Mouse (Mus musculus) kidney, postnatal 25 days (tissue): ENCODE results near the gene Trabd2b.

Source experiments
- DNase-seq, 2 experiments: peaks; one replicate each; pipeline ENCODE4 v3.0.0; 2021; ENCODE audit warnings: mixed read lengths in 2 of 2

Trabd2b gene

DNA sequence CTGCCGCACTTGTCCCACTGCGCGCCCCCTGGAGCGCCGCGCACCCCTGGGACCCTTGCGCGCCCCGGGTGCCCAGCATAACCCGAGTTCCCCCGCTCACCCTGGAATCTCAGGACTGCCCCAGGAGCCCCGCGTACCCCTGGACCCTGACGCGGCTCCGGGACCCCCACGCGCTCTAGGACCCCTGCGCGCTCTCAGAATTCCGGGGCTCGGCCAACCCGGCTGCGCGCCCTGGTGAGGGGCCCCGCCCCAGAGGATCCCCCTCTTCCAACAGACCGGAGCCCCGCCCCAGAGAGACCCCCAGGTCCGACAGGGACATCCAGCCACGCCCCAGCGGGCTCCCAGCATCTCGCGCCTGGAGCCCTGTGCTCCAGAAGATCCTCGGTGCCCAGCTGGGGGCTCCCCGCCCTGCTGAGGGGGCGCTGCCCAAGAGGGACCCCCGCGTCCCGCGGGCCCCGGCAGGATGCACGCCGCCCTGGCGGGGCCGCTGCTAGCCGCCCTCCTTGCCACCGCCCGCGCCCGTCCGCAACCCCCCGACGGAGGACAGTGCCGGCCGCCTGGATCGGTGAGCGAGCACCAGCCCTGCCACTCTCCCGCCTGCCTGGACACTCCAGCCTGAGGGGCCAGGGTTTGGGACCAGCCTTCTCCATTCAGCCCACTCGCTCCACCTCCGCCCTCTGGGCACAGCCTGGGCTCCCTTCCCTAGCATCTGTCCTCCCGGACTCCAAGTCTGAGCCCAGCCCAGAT is at the start of gene Trabd2b:
Gene Trabd2b, plus strand, starts transcription at position 370 of the 747 bp plus-strand sequence.
- peak; percentile 42 to 69 for DNase-seq

DNA sequence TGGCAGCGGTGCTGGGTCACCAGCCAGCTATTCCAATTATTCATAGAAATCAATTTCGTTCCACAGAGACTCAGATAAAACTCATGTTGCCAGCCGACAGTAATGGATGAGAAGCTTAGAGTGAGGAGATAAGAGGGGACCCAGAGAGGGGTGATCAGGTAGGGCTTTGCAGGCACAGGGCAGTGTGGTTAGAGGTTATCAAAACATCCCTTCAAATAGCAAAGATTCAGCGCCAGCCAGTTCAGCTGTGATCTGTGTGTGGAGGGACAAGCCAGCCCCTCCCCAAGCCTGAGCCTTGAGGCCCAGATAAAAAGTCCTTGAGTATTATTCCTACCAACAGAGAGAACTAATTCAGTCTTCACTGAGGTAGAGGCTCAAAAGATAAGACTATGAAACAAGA is 49.1 kb upstream of the Trabd2b start:
- no peak for DNase-seq

DNA sequence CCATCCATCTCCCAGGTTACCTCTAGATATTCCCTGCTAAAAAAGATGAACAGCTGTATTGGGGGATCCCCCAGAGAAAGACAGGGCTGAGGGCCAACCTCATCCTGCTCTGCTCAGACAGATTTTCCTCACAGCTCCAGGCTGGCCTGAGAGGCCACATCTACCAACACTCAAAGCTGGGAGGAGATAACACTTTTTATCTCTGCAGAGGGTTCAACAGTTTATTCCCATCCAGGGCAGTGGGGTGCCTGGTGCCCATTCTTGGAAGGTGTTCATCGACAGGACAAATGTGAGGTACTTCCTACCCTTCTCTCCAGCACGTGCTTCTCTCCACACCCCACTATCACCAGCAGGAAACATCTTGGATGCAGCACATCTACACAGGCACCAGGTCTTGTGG is 47.6 kb upstream of the Trabd2b start:
- no peak for DNase-seq

- DNase-seq, result no peak
These were observed 46.7 kb upstream of the Trabd2b start for GRCm38 (mm10) chr4:114359818-114360217.

- no peak for DNase-seq
These were observed 45.2 kb upstream of the Trabd2b start for GRCm38 (mm10) chr4:114361336-114361735.

DNA sequence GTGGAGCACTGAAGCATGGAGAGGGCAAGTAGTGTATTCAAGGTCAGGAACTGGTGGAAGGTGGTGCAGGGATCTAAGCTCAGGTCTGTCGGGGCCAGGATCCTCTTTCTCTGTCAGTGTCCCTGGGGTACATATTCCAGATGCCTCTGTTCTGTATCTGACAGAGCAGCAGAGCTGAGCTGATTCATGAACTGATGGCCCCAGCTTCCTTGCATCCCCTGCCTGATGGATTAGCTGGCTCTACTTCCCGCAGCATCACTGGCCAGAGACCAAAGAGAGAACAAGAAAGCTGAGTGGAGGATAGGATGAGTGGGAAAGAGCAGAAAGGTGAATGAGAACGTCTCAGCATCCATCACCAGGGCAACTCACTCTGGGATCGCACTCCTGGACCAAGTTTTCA is 41.5 kb upstream of the Trabd2b start:
- DNase-seq, result no peak

DNA sequence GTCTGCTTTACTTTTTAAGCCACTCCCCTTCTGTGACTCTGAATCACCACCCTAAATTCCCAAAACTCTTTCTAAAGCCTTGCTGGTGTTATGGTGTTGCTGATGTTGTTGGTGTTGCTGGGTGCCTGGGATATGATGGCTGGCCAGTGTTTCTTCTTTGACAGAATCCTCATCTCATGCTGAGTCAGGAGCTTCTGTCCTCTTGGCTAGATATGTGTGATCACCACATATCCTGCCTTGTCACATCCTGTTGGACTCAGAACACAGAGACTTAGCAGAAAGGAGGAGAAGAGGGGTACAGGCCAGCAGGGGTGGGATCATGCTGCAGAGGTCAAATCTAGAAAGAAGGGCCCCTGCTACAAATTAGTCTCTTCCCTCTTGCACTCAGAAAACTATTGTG is 40.9 kb upstream of the Trabd2b start:
- DNase-seq, result no peak

DNA sequence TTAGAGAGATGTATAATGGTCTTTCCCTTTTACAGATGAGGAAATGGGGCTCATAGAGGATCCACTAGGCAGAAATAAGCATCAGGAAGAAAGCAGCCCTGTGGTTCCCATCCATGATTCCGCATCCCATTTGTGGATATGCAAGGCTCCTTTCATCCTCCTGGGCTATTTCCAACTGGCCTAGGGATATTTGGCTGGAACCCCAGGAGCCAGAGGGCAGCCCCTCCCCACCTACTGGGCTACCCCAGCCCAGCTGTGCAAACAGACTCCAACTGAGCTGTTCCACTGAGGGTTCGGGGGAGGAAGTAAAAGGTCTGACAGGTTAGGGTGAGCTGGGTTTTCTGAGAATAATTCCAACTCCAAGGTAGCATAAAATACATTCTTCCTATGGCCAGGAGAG is 39.5 kb upstream of the Trabd2b start:
- DNase-seq, result no peak

DNA sequence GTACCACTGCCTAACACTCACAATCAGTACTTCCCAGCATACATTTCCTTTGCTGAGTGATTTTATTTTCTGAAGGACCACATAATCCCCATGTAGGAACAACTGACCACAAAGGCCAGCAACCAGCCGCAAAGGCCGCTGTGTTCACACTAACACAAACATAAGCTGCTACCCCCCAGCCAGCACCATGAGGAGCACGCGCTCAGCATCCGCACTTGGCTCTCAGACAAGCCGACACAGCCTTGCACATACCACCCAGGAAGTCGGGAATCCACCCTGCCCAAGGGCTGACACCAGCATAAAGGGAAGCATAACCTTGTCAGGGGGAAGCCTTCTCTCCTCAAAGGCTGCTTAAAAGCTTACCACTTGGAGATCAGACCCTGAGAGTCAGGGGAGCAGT is 38.7 kb upstream of the Trabd2b start:
- DNase-seq, result peak in 1 of 2 experiments; percentile 44

- no peak for DNase-seq
These were observed 36.9 kb upstream of the Trabd2b start for GRCm38 (mm10) chr4:114369591-114369990.

DNA sequence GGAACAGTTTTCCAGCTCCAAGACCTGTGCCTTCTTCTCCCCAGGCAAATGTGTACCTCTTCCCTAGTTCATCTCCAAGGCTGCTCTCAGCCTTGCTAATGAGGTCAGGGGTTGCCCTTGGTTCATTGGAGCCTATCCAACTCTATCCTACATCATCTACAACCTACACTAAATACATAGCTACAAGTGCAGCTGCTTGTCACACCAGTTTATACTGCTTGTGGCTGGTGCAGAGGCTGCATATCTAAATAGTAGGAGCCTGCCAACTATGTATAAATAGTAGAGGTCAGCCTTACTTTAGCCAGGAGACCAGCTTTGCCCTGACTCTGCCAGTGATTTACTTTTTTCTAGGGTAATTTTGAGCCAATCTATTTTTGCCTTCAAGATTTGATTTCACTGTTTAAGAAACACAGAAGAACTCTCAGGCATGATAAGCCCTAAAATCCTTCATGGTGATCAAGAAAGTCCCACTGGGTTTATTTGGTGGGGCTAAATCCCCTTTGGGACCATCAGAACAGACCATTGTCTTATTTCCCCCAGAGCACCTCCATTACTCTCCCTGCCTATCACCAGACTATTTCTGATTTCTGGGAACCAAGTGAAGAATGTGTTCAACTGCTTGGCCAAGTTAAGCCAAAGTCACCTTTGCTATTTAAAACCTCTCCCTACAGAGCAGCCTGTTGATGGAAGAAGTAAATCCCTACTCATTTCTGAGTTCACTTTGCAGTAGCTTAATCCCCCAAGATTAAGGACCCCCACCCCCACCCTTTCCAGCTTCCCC is 35.4 kb upstream of the Trabd2b start:
- DNase-seq, result peak; percentile 47 to 72

- no peak for DNase-seq
These were observed 33.8 kb upstream of the Trabd2b start for GRCm38 (mm10) chr4:114372699-114373098.

DNA sequence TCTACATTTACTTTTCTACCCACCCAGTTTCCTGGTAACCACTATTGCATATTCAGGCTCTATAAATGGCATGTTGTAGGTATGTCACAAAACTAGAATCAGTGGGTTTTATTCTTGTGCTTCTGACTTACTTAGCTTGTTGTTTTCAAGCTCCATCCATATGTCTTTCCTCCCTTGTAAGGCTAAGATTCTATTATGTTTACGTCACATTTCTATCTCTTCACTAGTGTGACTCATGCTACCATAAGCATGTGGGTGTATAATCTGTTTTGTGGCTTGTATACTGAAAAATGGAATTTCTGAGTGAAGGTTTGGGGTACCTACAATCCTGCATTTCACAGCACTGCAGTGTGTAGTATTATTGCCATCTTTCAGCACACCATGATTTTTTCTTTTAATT is 32.2 kb upstream of the Trabd2b start:
- DNase-seq, result no peak

- peak; percentile 52 to 83 for DNase-seq
These were observed 29.0 kb upstream of the Trabd2b start for GRCm38 (mm10) chr4:114377531-114377930.

DNA sequence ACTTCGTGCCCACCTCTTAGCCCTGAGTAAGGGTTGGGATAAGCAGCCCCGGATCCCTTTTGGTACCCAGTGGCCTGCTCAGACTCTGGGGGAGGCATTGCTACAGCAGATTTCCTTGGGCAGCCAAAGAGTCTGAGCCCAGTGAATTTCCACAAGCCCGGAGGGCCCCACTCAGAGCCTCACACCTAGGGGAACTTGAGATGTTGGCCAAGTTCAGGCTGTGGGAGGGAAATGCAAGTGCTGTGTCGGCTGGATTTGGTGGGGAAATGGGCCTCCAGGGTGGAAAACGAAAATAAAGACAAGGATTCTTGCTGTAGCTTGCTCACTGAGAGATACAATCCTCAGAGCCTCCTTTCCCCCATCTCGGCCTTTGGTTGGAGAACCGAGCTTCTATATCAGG is 28.0 kb upstream of the Trabd2b start:
- peak in 1 of 2 experiments; percentile 44 for DNase-seq

DNA sequence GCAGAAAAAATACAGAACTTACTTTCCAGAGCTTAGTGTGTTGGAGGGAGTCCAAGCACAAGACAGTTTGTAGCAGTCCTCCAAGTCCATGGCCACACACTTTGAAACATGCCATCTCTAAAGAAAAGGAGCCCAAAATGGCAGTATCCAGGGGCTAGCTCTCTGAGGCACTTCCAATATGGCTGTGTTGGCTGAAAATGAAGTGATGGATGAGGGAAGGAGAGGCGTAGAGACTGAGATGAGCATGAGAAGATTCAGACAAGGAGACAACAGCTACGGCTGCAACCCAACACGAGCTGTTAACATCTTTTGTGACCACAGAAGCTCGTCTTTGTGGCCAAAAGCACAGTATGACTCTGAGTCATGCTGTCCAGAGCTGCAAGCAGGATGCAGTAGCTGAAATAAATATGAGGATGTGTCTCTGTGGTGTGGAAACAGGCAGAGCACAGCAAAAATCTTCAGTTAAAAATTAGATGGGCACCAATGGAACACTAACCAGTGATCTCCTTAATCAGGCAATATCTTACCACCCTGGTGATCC is 27.0 kb upstream of the Trabd2b start:
- DNase-seq, result no peak

DNA sequence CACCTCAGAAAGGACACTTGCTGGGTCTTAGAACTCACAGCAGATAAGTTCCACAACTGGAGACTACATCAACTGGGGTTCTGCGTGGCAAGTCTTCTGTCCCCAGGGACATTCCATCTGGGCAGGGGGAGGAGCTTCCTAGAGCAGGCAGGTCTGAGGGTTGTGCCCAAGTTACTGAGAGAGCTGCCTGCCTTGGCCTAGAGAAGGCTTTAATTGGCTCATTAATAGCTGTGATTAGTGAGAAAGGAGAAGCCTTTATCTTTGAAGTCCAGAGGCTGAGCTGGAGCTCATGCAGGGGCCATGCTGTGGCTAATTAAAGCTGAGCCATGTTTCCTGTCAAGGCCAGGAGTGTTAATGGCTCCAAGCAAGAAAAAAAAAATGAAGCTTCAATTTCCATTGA is 23.9 kb upstream of the Trabd2b start:
- DNase-seq, result no peak

GRCm38 (mm10) chr4:114385236-114385635 is 21.3 kb upstream of the Trabd2b start:
- DNase-seq, result no peak

GRCm38 (mm10) chr4:114386395-114386811 is 20.1 kb upstream of the Trabd2b start:
- peak in 1 of 2 experiments; percentile 52 for DNase-seq

DNA sequence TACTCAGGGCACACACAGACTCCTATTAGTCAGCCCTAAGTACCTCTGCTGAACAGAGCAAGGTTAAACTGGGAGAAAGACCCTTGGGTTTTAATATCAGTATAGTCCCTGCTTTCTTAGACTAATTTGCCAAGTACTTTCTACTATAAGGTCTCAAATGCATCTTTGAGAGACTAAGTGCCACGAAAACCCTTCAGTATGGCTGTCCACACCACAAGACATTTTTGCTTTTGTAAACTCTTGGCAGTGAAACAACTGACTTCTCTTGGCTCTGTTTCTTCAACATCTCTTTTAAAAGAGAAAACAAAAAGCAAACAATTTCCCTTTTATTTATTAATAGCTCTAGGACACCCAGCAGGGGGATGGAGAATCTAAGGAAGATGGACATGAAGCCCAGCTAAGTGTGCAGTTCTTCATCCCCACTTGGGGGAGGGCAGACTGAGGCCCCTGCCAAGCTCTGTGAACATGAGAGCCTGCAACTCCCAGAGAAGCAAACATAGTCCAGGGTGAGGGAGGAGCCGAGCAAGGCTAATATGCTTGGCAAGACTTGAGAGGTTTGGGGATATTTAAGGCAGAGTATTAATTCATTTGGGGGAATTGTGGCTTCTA is 18.9 kb upstream of the Trabd2b start:
- no peak for DNase-seq

DNA sequence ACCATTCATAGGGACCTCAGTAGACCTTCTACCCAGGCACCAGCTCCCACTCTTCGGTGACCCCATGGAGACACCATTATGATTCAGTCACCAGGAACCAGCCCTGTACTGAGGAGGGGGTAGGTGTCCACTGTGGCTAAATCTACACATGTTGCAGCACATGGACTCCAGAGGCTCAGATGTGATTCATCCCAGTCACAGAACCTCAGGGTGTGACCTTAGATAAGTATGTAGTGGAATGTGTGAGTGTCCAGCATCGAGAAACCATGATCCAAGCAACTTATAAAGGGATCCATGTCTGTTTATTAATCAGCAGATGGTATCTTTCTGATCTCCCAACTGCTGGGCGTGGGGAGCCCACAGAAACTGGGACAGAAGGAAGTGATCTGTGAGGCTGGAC is 18.2 kb upstream of the Trabd2b start:
- no peak for DNase-seq

DNA sequence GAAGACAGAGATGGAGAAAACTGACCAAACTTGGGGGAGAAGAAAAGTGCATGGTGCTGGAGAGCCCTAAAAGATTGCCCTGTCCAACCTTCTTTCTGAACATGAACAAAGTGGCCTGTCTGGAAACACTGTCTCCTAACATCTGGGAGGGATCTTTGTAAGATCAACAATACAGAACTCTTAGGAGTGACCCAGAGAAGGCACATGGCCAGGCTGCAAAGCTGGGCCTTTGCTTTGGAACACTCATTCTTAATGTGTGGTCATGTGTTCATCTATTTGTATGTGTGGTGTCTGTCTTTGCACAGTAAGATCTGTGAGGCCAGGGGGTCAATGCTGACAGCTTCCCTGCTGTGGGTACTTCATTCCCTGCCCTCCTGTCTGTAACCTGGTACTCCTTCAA is 16.9 kb upstream of the Trabd2b start:
- no peak for DNase-seq

DNA sequence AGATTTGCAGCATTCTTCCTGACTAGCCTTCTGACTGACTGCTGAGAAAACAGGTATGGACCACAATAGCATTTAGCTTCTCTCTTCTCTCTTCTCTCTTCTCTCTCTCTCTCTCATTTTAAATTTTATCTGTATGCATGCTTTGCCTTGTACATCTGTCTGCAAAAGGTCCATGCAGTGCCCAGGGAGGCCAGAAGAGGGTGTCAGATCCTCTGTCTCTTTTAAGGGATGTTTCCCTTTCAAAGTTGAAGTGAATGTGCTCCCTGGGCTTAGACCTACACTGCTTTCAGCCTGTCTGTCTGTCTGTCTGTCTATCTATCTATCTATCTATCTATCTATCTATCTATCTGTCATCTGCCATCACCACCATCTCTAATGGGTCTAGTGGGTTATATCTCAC is 8.9 kb upstream of the Trabd2b start:
- DNase-seq, result peak in 1 of 2 experiments; percentile 76

- DNase-seq, result no peak
These were observed 6.7 kb upstream of the Trabd2b start for GRCm38 (mm10) chr4:114399821-114400220.
